Mouse (Mus musculus): ENCODE measurements around the gene Lrrk1. TPM values are rescaled to one million over a fixed set of nuclear protein-coding genes. Genes with fewer than 3 reads are reported as not detected.
A peak's percentile ranks its signal among the peaks of the same experiment; 100 is the strongest.

Lrrk1 gene
- polyA plus RNA-seq, 1 experiment, result 18.9 TPM

DNA sequence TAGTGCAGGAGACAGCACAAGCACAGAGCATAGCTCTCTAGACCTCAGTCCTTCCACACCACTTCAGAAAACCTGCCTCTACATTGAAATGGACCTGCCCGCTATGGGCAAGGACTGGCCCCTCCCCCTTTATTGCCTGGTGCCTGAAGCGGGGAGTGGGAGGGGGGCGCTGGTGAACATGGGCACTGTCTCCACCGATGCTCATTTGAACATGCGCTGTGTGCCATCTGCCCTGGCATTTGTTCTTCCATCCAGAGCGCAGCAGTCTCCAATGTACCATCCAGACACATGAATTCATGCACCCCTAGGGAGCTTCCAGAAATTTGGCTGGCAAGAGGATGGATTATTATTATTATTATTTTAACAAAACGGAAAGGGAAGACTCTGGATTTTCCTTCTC is 24.9 kb upstream of the Lrrk1 start:
- H3K36me3 ChIP-seq (ENCODE audit: control insufficient read depth, insufficient read depth, low read length), result no peaks in the 10 kb centered on the region
- no peak overlapping the region for H3K27ac ChIP-seq (ENCODE audit: insufficient read depth, low read depth, low read length)
- no peaks in the 10 kb centered on the region; the same call in 1 of the 2 replicates for H3K4me1 ChIP-seq (ENCODE audit: control insufficient read depth, insufficient read depth, insufficient read length, low read length)
- no peak for TF ChIP-seq POLR2A (IDR thresholded peaks at IDR 0.05; ENCODE audit: low read depth, low read length)
- no peak for TF ChIP-seq CTCF (IDR thresholded peaks at IDR 0.05; ENCODE audit: extremely low read depth, insufficient read length, insufficient replicate concordance, low read depth, low read length)
- no peak overlapping the region for H3K4me3 ChIP-seq (ENCODE audit: low read depth, low read length)
- 74% methylated on average over 7 of the region's 7 CpGs for WGBS
- no peaks in the 10 kb centered on the region for H3K27me3 ChIP-seq (ENCODE audit: control insufficient read depth, insufficient read depth, low read length)

DNA sequence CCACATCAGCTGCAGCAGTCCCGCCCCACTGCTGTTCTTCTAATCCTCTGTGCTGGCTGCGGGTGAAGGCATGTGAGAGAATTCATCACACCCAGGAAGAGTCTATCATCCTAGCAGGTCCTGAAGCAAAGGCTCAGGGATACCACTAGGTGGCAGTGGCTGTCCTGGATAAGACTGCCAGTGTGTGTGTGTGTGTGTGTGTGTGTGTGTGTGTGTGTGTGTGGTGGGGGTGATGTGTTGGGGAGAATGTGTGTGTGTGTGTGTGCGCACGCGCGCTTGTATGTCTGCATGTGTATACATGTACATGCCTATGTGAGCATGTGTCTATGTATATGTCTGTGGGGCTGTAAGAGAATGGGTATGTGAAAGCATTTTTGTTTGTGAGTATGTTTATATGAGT is 21.3 kb upstream of the Lrrk1 start:
- no peak overlapping the region for H3K4me3 ChIP-seq (ENCODE audit: low read depth, low read length)
- peak; percentile 52; the same call in 1 of the 2 replicates for TF ChIP-seq CTCF (IDR thresholded peaks at IDR 0.05; ENCODE audit: extremely low read depth, insufficient read length, insufficient replicate concordance, low read depth, low read length)
- no peak for TF ChIP-seq POLR2A (IDR thresholded peaks at IDR 0.05; ENCODE audit: low read depth, low read length)
- no peaks in the 10 kb centered on the region; the same call in 1 of the 2 replicates for H3K4me1 ChIP-seq (ENCODE audit: control insufficient read depth, insufficient read depth, insufficient read length, low read length)
- H3K27me3 ChIP-seq (ENCODE audit: control insufficient read depth, insufficient read depth, low read length), result no peaks in the 10 kb centered on the region
- 63% methylated on average over 6 of the region's 6 CpGs for WGBS
- no peak overlapping the region for H3K27ac ChIP-seq (ENCODE audit: insufficient read depth, low read depth, low read length)
- H3K36me3 ChIP-seq (ENCODE audit: control insufficient read depth, insufficient read depth, low read length), result no peaks in the 10 kb centered on the region

GRCm38 (mm10) chr7:66406971-66407370 is 18.8 kb upstream of the Lrrk1 start:
- Histone ChIP-seq H3K36me3 (ENCODE audit: control insufficient read depth, insufficient read depth, low read length) (no peaks in the 10 kb centered on the region), H3K4me3 (ENCODE audit: low read depth, low read length) (no peak overlapping the region), H3K4me1 (ENCODE audit: control insufficient read depth, insufficient read depth, insufficient read length, low read length) (no peaks in the 10 kb centered on the region; the same call in 1 of the 2 replicates), H3K27ac (ENCODE audit: insufficient read depth, low read depth, low read length) (no peak overlapping the region), H3K27me3 (ENCODE audit: control insufficient read depth, insufficient read depth, low read length) (no peaks in the 10 kb centered on the region)
- 45% methylated on average over 8 of the region's 8 CpGs for WGBS
- no peak for TF ChIP-seq POLR2A (IDR thresholded peaks at IDR 0.05; ENCODE audit: low read depth, low read length)
- no peak for TF ChIP-seq CTCF (IDR thresholded peaks at IDR 0.05; ENCODE audit: extremely low read depth, insufficient read length, insufficient replicate concordance, low read depth, low read length)

GRCm38 (mm10) chr7:66405951-66406721 is 18.0 kb upstream of the Lrrk1 start:
- H3K27ac ChIP-seq (ENCODE audit: insufficient read depth, low read depth, low read length), result no peak overlapping the region
- WGBS, result 52% methylated on average over 13 of the region's 13 CpGs
- H3K4me3 ChIP-seq (ENCODE audit: low read depth, low read length), result no peak overlapping the region
- no peaks in the 10 kb centered on the region for H3K27me3 ChIP-seq (ENCODE audit: control insufficient read depth, insufficient read depth, low read length)
- H3K36me3 ChIP-seq (ENCODE audit: control insufficient read depth, insufficient read depth, low read length), result no peaks in the 10 kb centered on the region
- TF ChIP-seq CTCF (IDR thresholded peaks at IDR 0.05; ENCODE audit: extremely low read depth, insufficient read length, insufficient replicate concordance, low read depth, low read length), result no peak
- TF ChIP-seq POLR2A (IDR thresholded peaks at IDR 0.05; ENCODE audit: low read depth, low read length), result no peak
- no peaks in the 10 kb centered on the region; the same call in 1 of the 2 replicates for H3K4me1 ChIP-seq (ENCODE audit: control insufficient read depth, insufficient read depth, insufficient read length, low read length)

DNA sequence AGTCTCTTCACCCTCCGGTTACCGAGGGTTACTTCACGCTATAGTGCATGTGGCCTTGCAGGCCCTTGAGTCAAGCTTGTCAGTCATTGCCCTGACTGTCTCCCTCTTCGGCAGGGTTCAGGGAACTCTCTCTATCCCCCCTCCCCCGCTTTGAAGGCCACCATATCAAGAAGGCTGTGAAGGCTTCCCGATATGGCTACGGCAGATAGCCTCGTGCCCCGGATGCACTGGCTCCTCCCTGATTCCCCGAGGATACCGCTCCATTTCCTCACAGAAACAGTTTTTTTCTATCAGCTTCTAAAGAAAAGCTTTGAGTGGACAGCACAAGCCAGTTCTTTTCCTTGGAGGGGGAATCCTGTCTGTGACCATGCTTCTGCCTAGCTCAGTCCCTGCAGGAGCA is 17.4 kb upstream of the Lrrk1 start:
- Histone ChIP-seq H3K27ac (ENCODE audit: insufficient read depth, low read depth, low read length) (no peak overlapping the region), H3K4me3 (ENCODE audit: low read depth, low read length) (no peak overlapping the region), H3K27me3 (ENCODE audit: control insufficient read depth, insufficient read depth, low read length) (no peaks in the 10 kb centered on the region), H3K4me1 (ENCODE audit: control insufficient read depth, insufficient read depth, insufficient read length, low read length) (no peaks in the 10 kb centered on the region; the same call in 1 of the 2 replicates), H3K36me3 (ENCODE audit: control insufficient read depth, insufficient read depth, low read length) (no peaks in the 10 kb centered on the region)
- 41% methylated on average over 11 of the region's 11 CpGs for WGBS
- TF ChIP-seq POLR2A (IDR thresholded peaks at IDR 0.05; ENCODE audit: low read depth, low read length), result no peak
- no peak for TF ChIP-seq CTCF (IDR thresholded peaks at IDR 0.05; ENCODE audit: extremely low read depth, insufficient read length, insufficient replicate concordance, low read depth, low read length)

GRCm38 (mm10) chr7:66404802-66405201 is 16.7 kb upstream of the Lrrk1 start:
- no peaks in the 10 kb centered on the region; the same call in 1 of the 2 replicates for H3K4me1 ChIP-seq (ENCODE audit: control insufficient read depth, insufficient read depth, insufficient read length, low read length)

GRCm38 (mm10) chr7:66404141-66404540 is 16.0 kb upstream of the Lrrk1 start:
- Histone ChIP-seq H3K4me1 (ENCODE audit: control insufficient read depth, insufficient read depth, insufficient read length, low read length) (no peaks in the 10 kb centered on the region; the same call in 1 of the 2 replicates), H3K27me3 (ENCODE audit: control insufficient read depth, insufficient read depth, low read length) (no peaks in the 10 kb centered on the region), H3K4me3 (ENCODE audit: low read depth, low read length) (no peak overlapping the region), H3K27ac (ENCODE audit: insufficient read depth, low read depth, low read length) (no peak overlapping the region), H3K36me3 (ENCODE audit: control insufficient read depth, insufficient read depth, low read length) (no peaks in the 10 kb centered on the region)
- TF ChIP-seq POLR2A (IDR thresholded peaks at IDR 0.05; ENCODE audit: low read depth, low read length) (no peak), CTCF (IDR thresholded peaks at IDR 0.05; ENCODE audit: extremely low read depth, insufficient read length, insufficient replicate concordance, low read depth, low read length) (no peak)
- 70% methylated on average over 10 of the region's 10 CpGs for WGBS

More at GRCm38 (mm10) chr7:66404802-66405201, 16.7 kb upstream of the Lrrk1 start:
- 60% methylated on average over 4 of the region's 4 CpGs for WGBS
- H3K27ac ChIP-seq (ENCODE audit: insufficient read depth, low read depth, low read length), result no peak overlapping the region
- no peak overlapping the region for H3K4me3 ChIP-seq (ENCODE audit: low read depth, low read length)
- H3K27me3 ChIP-seq (ENCODE audit: control insufficient read depth, insufficient read depth, low read length), result no peaks in the 10 kb centered on the region
- H3K36me3 ChIP-seq (ENCODE audit: control insufficient read depth, insufficient read depth, low read length), result no peaks in the 10 kb centered on the region
- TF ChIP-seq POLR2A (IDR thresholded peaks at IDR 0.05; ENCODE audit: low read depth, low read length) (no peak), CTCF (IDR thresholded peaks at IDR 0.05; ENCODE audit: extremely low read depth, insufficient read length, insufficient replicate concordance, low read depth, low read length) (no peak)

Data from small intestine, adult 2 months (tissue).